Mouse (Mus musculus): ENCODE results near the gene Palm3. TPM values are rescaled to one million over a fixed set of nuclear protein-coding genes. Genes with fewer than 3 reads are reported as not detected.

The Palm3 gene
- total and polyA plus RNA-seq, 2 experiments from 2014 or later, result 8.2 to 9.6 TPM

GRCm38 (mm10) chr8:83976779-83977350, 44.4 kb upstream of the Palm3 start:
- no peak for DNase-seq (ENCODE audit: low spot score)
- 0 out of 2 replicates have a peak overlapping the region, but pooled peaks have one; percentile 9 for H3K9ac ChIP-seq (replicated peaks; ENCODE audit: low read length)
- no peaks in the 10 kb centered on the region for H3K27me3 ChIP-seq (ENCODE audit: insufficient read depth, low read length)
- H3K27ac ChIP-seq, result no peak overlapping the region
- 69% methylated on average over 5 of the region's 5 CpGs for WGBS
- H3K4me1 ChIP-seq (ENCODE audit: insufficient read depth, low read length), result peaks cover 20% of the 10 kb centered on the region
- no peak for ATAC-seq
- H3K4me2 ChIP-seq (ENCODE audit: low read depth, low read length), result no peak overlapping the region
- no peaks in the 10 kb centered on the region for H3K9me3 ChIP-seq (ENCODE audit: low read length)
- H3K4me3 ChIP-seq (ENCODE audit: low read length), result no peak overlapping the region
- TF ChIP-seq CTCF (IDR thresholded peaks at IDR 0.05; ENCODE audit: low read depth), result no peak; the same call in 1 of the 2 replicates
- peaks cover 15% of the 10 kb centered on the region for H3K36me3 ChIP-seq (ENCODE audit: insufficient read depth, low read length)

DNA sequence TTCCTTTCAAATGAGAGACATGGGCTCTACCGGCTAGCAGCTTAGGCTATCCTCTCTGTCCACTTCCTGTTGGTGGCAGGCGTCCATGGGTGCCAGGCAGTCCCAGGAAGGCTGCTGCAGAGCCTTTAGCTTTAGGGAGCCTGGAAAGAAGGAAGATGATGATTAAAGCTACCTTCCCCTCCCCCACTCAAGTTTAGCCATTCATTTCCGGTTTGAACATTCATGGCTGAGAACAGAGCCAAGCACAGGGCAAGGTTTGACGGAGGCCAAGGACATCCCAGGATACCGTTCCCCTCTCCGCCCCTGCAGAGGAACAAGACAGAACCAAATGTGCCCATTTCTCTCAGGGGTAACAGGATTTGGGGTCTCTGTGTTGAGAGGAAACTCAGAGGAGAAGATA, 43.6 kb upstream of the Palm3 start:
- TF ChIP-seq CTCF (IDR thresholded peaks at IDR 0.05; ENCODE audit: low read depth), result no peak
- H3K4me2 ChIP-seq (ENCODE audit: low read depth, low read length), result peak overlapping the region; percentile 10; the same call in 1 of the 2 replicates
- peaks cover 19% of the 10 kb centered on the region for H3K36me3 ChIP-seq (ENCODE audit: insufficient read depth, low read length)
- ATAC-seq (no peak), DNase-seq (ENCODE audit: low spot score) (no peak)
- no peaks in the 10 kb centered on the region for H3K27me3 ChIP-seq (ENCODE audit: insufficient read depth, low read length)
- 0 out of 2 replicates have a peak overlapping the region, but pooled peaks have one; percentile 9 for H3K9ac ChIP-seq (replicated peaks; ENCODE audit: low read length)
- no peaks in the 10 kb centered on the region for H3K9me3 ChIP-seq (ENCODE audit: low read length)
- no peak overlapping the region for H3K4me3 ChIP-seq (ENCODE audit: low read length)
- no peak overlapping the region for H3K27ac ChIP-seq
- 47% methylated on average over 6 of the region's 6 CpGs for WGBS
- peaks cover 19% of the 10 kb centered on the region for H3K4me1 ChIP-seq (ENCODE audit: insufficient read depth, low read length)

DNA sequence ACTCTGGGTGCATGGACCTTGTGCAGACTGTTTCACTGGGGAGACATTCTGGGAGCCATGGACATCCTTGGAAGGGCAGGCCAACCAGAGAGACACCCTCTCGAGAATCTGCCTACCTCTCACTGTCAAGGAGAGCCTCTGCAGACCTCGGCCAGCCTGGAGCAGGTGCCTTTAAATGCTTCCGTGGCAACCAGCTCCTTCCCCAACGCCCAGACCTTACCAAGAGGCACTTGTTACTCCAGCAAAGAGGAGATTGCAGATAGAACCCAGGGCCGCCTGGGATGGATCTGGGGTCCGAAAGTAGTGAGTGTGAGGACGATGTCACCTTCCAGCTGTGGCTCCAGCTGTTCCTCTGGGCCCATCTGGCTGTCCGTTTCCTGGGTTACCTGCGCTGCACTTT, 43.1 kb upstream of the Palm3 start:
- no peak overlapping the region for H3K4me3 ChIP-seq (ENCODE audit: low read length)
- DNase-seq (ENCODE audit: low spot score) (no peak), ATAC-seq (no peak)
- no peak overlapping the region for H3K4me2 ChIP-seq (ENCODE audit: low read depth, low read length)
- no peak for TF ChIP-seq CTCF (IDR thresholded peaks at IDR 0.05; ENCODE audit: low read depth)
- no peaks in the 10 kb centered on the region for H3K27me3 ChIP-seq (ENCODE audit: insufficient read depth, low read length)
- no peak overlapping the region for H3K27ac ChIP-seq
- H3K4me1 ChIP-seq (ENCODE audit: insufficient read depth, low read length), result peaks cover 19% of the 10 kb centered on the region
- no peaks in the 10 kb centered on the region for H3K9me3 ChIP-seq (ENCODE audit: low read length)
- H3K9ac ChIP-seq (replicated peaks; ENCODE audit: low read length), result no peak overlapping the region
- H3K36me3 ChIP-seq (ENCODE audit: insufficient read depth, low read length), result peaks cover 19% of the 10 kb centered on the region
- WGBS, result 69% methylated on average over 9 of the region's 9 CpGs

DNA sequence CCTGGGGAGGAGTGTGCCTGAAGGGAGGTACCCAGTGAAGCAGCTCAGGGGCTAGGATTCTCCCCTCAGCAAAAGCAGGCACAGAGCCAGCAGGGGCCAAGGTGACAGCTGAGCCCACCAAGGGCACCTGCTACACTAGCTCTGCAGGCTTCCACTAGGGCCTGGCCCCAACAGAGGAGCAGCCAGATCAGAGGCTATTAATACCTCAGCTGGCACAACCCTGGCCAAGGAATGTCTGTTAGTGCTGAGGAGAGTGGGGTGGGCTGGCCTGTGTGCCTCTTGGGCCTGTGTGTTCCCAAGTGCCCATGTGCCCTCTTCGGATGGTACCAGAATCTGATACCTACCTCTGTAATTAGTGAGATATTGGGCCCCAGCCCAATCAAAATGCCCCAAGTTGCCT, 41.0 kb upstream of the Palm3 start:
- no peak overlapping the region for H3K9ac ChIP-seq (replicated peaks; ENCODE audit: low read length)
- H3K27me3 ChIP-seq (ENCODE audit: insufficient read depth, low read length), result no peaks in the 10 kb centered on the region
- no peak overlapping the region for H3K27ac ChIP-seq
- ATAC-seq, result no peak
- 63% methylated on average over 1 of the region's 1 CpGs for WGBS
- no peak overlapping the region for H3K4me3 ChIP-seq (ENCODE audit: low read length)
- H3K4me2 ChIP-seq (ENCODE audit: low read depth, low read length), result no peak overlapping the region
- DNase-seq (ENCODE audit: low spot score), result no peak
- no peaks in the 10 kb centered on the region for H3K9me3 ChIP-seq (ENCODE audit: low read length)
- no peak for TF ChIP-seq CTCF (IDR thresholded peaks at IDR 0.05; ENCODE audit: low read depth)
- H3K36me3 ChIP-seq (ENCODE audit: insufficient read depth, low read length), result peaks cover 34% of the 10 kb centered on the region
- peaks cover 6% of the 10 kb centered on the region; the same call in 1 of the 2 replicates for H3K4me1 ChIP-seq (ENCODE audit: insufficient read depth, low read length)

DNA sequence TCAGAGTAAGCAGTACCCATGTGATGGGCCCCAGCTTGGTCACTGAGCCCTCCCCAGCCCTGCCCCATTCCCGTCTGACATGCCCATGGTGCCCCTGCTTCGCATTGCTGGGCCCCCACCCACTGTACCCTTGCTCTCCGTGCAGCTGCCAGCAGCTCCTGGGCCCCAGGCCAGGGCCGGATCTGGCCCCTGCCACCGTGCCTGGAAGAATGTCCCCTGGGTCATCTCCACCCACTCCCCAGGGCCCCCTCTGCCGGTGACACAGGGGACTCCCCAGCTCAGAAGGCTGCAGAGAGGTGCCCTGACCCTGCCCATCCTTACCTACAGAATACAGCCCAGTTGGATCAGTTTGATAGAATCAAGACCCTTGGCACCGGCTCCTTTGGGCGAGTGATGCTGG, 40.4 kb upstream of the Palm3 start:
- 65% methylated on average over 8 of the region's 8 CpGs for WGBS
- TF ChIP-seq CTCF (IDR thresholded peaks at IDR 0.05; ENCODE audit: low read depth), result no peak
- Histone ChIP-seq H3K27me3 (ENCODE audit: insufficient read depth, low read length) (no peaks in the 10 kb centered on the region), H3K4me2 (ENCODE audit: low read depth, low read length) (no peak overlapping the region), H3K4me3 (ENCODE audit: low read length) (no peak overlapping the region), H3K36me3 (ENCODE audit: insufficient read depth, low read length) (peaks cover 37% of the 10 kb centered on the region), H3K9ac (replicated peaks; ENCODE audit: low read length) (no peak overlapping the region), H3K4me1 (ENCODE audit: insufficient read depth, low read length) (peaks cover 6% of the 10 kb centered on the region; the same call in 1 of the 2 replicates), H3K9me3 (ENCODE audit: low read length) (no peaks in the 10 kb centered on the region), H3K27ac (no peak overlapping the region)
- ATAC-seq (no peak), DNase-seq (ENCODE audit: low spot score) (no peak)

DNA sequence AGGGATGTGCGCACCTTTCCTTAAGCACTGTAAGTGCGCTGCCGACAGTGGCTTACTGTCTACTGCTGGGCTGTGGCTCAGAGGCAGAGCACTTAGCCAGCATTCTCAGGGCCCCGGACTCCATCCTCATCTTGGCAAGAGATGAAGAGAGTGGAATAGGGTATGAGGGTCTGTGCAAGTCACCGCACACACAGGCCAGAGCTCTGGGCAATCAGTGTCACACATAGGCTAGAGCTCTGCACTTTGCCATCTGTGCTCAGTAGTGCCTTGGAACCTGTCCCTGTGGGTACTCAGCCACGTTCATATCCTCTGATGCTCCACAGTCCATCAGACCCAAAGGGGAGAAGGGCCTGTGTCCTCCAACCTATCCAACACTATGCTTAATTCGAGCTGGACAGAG, 39.7 kb upstream of the Palm3 start:
- Histone ChIP-seq H3K36me3 (ENCODE audit: insufficient read depth, low read length) (peaks cover 44% of the 10 kb centered on the region), H3K27ac (no peak overlapping the region), H3K4me2 (ENCODE audit: low read depth, low read length) (no peak overlapping the region), H3K9ac (replicated peaks; ENCODE audit: low read length) (no peak overlapping the region), H3K27me3 (ENCODE audit: insufficient read depth, low read length) (no peaks in the 10 kb centered on the region), H3K4me3 (ENCODE audit: low read length) (no peak overlapping the region), H3K4me1 (ENCODE audit: insufficient read depth, low read length) (peaks cover 6% of the 10 kb centered on the region; the same call in 1 of the 2 replicates), H3K9me3 (ENCODE audit: low read length) (no peaks in the 10 kb centered on the region)
- DNase-seq (ENCODE audit: low spot score) (no peak), ATAC-seq (no peak)
- TF ChIP-seq CTCF (IDR thresholded peaks at IDR 0.05; ENCODE audit: low read depth), result no peak
- 90% methylated on average over 7 of the region's 7 CpGs for WGBS

- H3K27ac ChIP-seq, result no peak overlapping the region
- TF ChIP-seq CTCF (IDR thresholded peaks at IDR 0.05; ENCODE audit: low read depth), result no peak
- peaks cover 3% of the 10 kb centered on the region; the same call in 1 of the 2 replicates for H3K4me1 ChIP-seq (ENCODE audit: insufficient read depth, low read length)
- no peak overlapping the region for H3K9ac ChIP-seq (replicated peaks; ENCODE audit: low read length)
- no peak overlapping the region for H3K4me3 ChIP-seq (ENCODE audit: low read length)
- no peak for ATAC-seq
- H3K9me3 ChIP-seq (ENCODE audit: low read length), result no peaks in the 10 kb centered on the region
- H3K27me3 ChIP-seq (ENCODE audit: insufficient read depth, low read length), result no peaks in the 10 kb centered on the region
- peaks cover 51% of the 10 kb centered on the region for H3K36me3 ChIP-seq (ENCODE audit: insufficient read depth, low read length)
- 90% methylated on average over 4 of the region's 4 CpGs for WGBS
- H3K4me2 ChIP-seq (ENCODE audit: low read depth, low read length), result no peak overlapping the region
- DNase-seq (ENCODE audit: low spot score), result no peak
Measured at GRCm38 (mm10) chr8:83982449-83982848, 38.8 kb upstream of the Palm3 start.

All from hindbrain, postnatal 0 days (tissue).